ENCODE assay signal across 21 mouse cellular contexts in genomic region chr7:36526148-36526547, GRCm38 (mm10).
"Had no signal": no experiment of that assay in that cellular context is flagged by ENCODE, and none has a peak within 500 bp of the region (broad histone marks: within the 10 kb centered on the region; RNA-seq: fewer than 3 reads in every experiment).

No protein-coding gene starts in this region.

- H3K27ac ChIP-seq: kidney, embryonic 15.5 days; limb, embryonic 12.5 days; limb, embryonic 15.5 days; liver, embryonic 14.5 days; macrophage; midbrain, embryonic 12.5 days; midbrain, embryonic 15.5 days; neural tube, embryonic 12.5 days; neural tube, embryonic 15.5 days had no signal

- H3K27me3 ChIP-seq: kidney, embryonic 15.5 days; limb, embryonic 12.5 days; limb, embryonic 15.5 days; midbrain, embryonic 15.5 days; neural tube, embryonic 12.5 days; neural tube, embryonic 15.5 days had no signal

- H3K9ac ChIP-seq: kidney, embryonic 15.5 days; limb, embryonic 12.5 days; limb, embryonic 15.5 days; liver, embryonic 14.5 days; liver, postnatal 0 days; lung, embryonic 14.5 days; midbrain, embryonic 12.5 days; midbrain, embryonic 15.5 days; neural tube, embryonic 12.5 days; neural tube, embryonic 15.5 days had no signal

- DNase-seq: kidney, adult 8-10 months; kidney, postnatal 10 days; kidney, postnatal 36 days; liver, postnatal 0 days; lung, embryonic 14.5 days; right cerebral cortex, adult 18-20 months; right cerebral cortex, postnatal 14 days; spleen, adult 18-20 months; thymus, adult 18-20 months; thymus, postnatal 36 days had no signal

- H3K4me1 ChIP-seq: limb, embryonic 12.5 days; limb, embryonic 15.5 days; midbrain, embryonic 15.5 days had no signal

- H3K4me3 ChIP-seq: kidney, embryonic 15.5 days; limb, embryonic 12.5 days; limb, embryonic 15.5 days; midbrain, embryonic 12.5 days; midbrain, embryonic 15.5 days; neural tube, embryonic 12.5 days; neural tube, embryonic 15.5 days had no signal

- ATAC-seq: liver, postnatal 0 days; lung, postnatal 0 days; midbrain, embryonic 15.5 days had no signal

- H3K4me2 ChIP-seq: kidney, embryonic 15.5 days; limb, embryonic 12.5 days; limb, embryonic 15.5 days; liver, embryonic 11.5 days; lung, embryonic 14.5 days; midbrain, embryonic 12.5 days; midbrain, embryonic 15.5 days; neural tube, embryonic 12.5 days; neural tube, embryonic 15.5 days had no signal

- H3K36me3 ChIP-seq: kidney, embryonic 15.5 days; limb, embryonic 12.5 days; limb, embryonic 15.5 days; midbrain, embryonic 12.5 days; midbrain, embryonic 15.5 days; neural tube, embryonic 12.5 days; neural tube, embryonic 15.5 days had no signal

- H3K9me3 ChIP-seq: kidney, embryonic 15.5 days; limb, embryonic 12.5 days; limb, embryonic 15.5 days; midbrain, embryonic 12.5 days; midbrain, embryonic 15.5 days; neural tube, embryonic 12.5 days; neural tube, embryonic 15.5 days had no signal
